Mouse (Mus musculus) limb, embryonic 14.5 days (tissue): Measurements from ENCODE around the gene Slc46a2. TPM values are rescaled to one million over a fixed set of nuclear protein-coding genes. Genes with fewer than 3 reads are reported as not detected.

Source experiments
- ATAC-seq: fragments of 200-750 bp; cut with Nextera tagmentation; 2 replicates; pipeline ENCODE4 v1.8.0; 2017; ENCODE audit warnings: low read depth, moderate number of reproducible peaks, moderate TSS enrichment; ENCODE audit not compliant: low FRiP score
- DNase-seq: peaks from one replicate; pipeline ENCODE4 v3.0.0-alpha.2; 2015; ENCODE audit warnings: low spot score
- H3K27ac ChIP-seq: fragments of 300-500 bp; sonication (generic); replicated peaks from 2 replicates; pipeline ENCODE4 v1.5.1; 2014; ENCODE audit warnings: low read depth, mild to moderate bottlenecking, low read length, moderate library complexity, mixed read lengths
- H3K27me3 ChIP-seq: fragments of 300-500 bp; sonication (generic); 2 replicates; pipeline ENCODE4 v1.6.1; 2014; ENCODE audit warnings: low read length, mixed read lengths; ENCODE audit not compliant: control insufficient read depth, insufficient read depth
- H3K36me3 ChIP-seq: fragments of 300-500 bp; sonication (generic); 2 replicates; pipeline ENCODE4 v1.6.1; 2014; ENCODE audit warnings: mild to moderate bottlenecking, low read length, moderate library complexity, mixed read lengths; ENCODE audit not compliant: control insufficient read depth, insufficient read depth
- H3K4me1 ChIP-seq: fragments of 300-500 bp; sonication (generic); 2 replicates; pipeline ENCODE4 v1.6.1; 2014; ENCODE audit warnings: antibody characterized with exemption, low read length, mixed read lengths; ENCODE audit not compliant: control insufficient read depth, insufficient read depth
- H3K4me2 ChIP-seq: fragments of 300-500 bp; sonication (generic); replicated peaks from 2 replicates; pipeline ENCODE4 v1.6.1; 2014; ENCODE audit warnings: low read depth, mild to moderate bottlenecking, low read length, moderate library complexity; ENCODE audit not compliant: severe bottlenecking
- H3K4me3 ChIP-seq: fragments of 300-500 bp; sonication (generic); replicated peaks from 2 replicates; pipeline ENCODE4 v1.5.1; 2014; ENCODE audit warnings: low read length
- H3K9ac ChIP-seq: fragments of 300-500 bp; sonication (generic); 2 replicates; pipeline ENCODE4 v1.6.1; 2014; ENCODE audit warnings: mild to moderate bottlenecking, low read depth, low read length, moderate library complexity; ENCODE audit not compliant: severe bottlenecking
- H3K9me3 ChIP-seq: fragments of 300-500 bp; sonication (generic); 2 replicates; pipeline ENCODE4 v1.6.1; 2016; ENCODE audit warnings: low read length; ENCODE audit not compliant: control insufficient read depth
- POLR2A ChIP-seq: fragments of 200-500 bp; IDR thresholded peaks from 2 replicates; pipeline ENCODE4 v1.8.0; 2012; ENCODE audit warnings: inconsistent platforms, mild to moderate bottlenecking, moderate library complexity, borderline replicate concordance; ENCODE audit not compliant: insufficient read depth, insufficient read length; ENCODE audit errors: extremely low read depth
- WGBS: fragments of 180-500 bp; shearing (Covaris S2); extraction: QIAGEN DNeasy Blood & Tissue Kit; methylation state at CpG from one replicate; pipeline ENCODE4 v1.1.7; 2014; 5-methylcytosine and 5-hydroxymethylcytosine counted together
- polyA plus RNA-seq, 2 experiments: library from polyadenylated mRNA; depleted of rRNA in 1 of 2; stranded (reverse) in 1 of 2; unstranded in 1 of 2; fragments of >200 nt; fragmentation: Nextera tagmentation in 1 of 2; extraction: Ambion mirVana in 1 of 2; gene quantifications; 2 replicates each; pipeline versions ENCODE4 v1.2.1 to v1.2.3; 2012 to 2014

Slc46a2 gene
- polyA plus RNA-seq, 2 experiments: 0.03 to 0.17 TPM

GRCm38 (mm10) chr4:59884136-59884696 lies 30.6 kb downstream of the Slc46a2 start:
- ATAC-seq (no peak), DNase-seq (no peak)
- H3K4me1 ChIP-seq: no peaks in the 10 kb centered on the region
- H3K27me3 ChIP-seq: no peaks in the 10 kb centered on the region
- 74% methylated on average over 6 of the region's 6 CpGs for WGBS
- H3K36me3 ChIP-seq: peaks cover 18% of the 10 kb centered on the region
- H3K4me2 ChIP-seq: no peak overlapping the region
- H3K9me3 ChIP-seq: no peaks in the 10 kb centered on the region
- H3K27ac ChIP-seq: no peak overlapping the region
- TF ChIP-seq POLR2A: no peak
- no peak overlapping the region for H3K4me3 ChIP-seq
- H3K9ac ChIP-seq: no peak overlapping the region

GRCm38 (mm10) chr4:59881210-59881609 lies 33.6 kb downstream of the Slc46a2 start:
- WGBS: 83% methylated on average over 2 of the region's 2 CpGs
- no peak overlapping the region for H3K4me2 ChIP-seq
- ATAC-seq (no peak), DNase-seq (no peak)
- H3K27ac ChIP-seq: no peak overlapping the region
- no peak overlapping the region for H3K9ac ChIP-seq
- no peak for TF ChIP-seq POLR2A
- H3K4me3 ChIP-seq: no peak overlapping the region
- no peaks in the 10 kb centered on the region for H3K9me3 ChIP-seq
- no peaks in the 10 kb centered on the region for H3K27me3 ChIP-seq
- H3K36me3 ChIP-seq: peaks cover 15% of the 10 kb centered on the region
- no peaks in the 10 kb centered on the region for H3K4me1 ChIP-seq

GRCm38 (mm10) chr4:59880725-59881124 lies 34.1 kb downstream of the Slc46a2 start:
- no peak for TF ChIP-seq POLR2A
- H3K36me3 ChIP-seq: peaks cover 12% of the 10 kb centered on the region
- no peak overlapping the region for H3K27ac ChIP-seq
- no peak overlapping the region for H3K4me2 ChIP-seq
- H3K27me3 ChIP-seq: no peaks in the 10 kb centered on the region
- H3K4me1 ChIP-seq: no peaks in the 10 kb centered on the region
- ATAC-seq (no peak), DNase-seq (no peak)
- 84% methylated on average over 5 of the region's 5 CpGs for WGBS
- no peak overlapping the region for H3K9ac ChIP-seq
- no peaks in the 10 kb centered on the region for H3K9me3 ChIP-seq
- H3K4me3 ChIP-seq: no peak overlapping the region

- Histone ChIP-seq H3K4me1 (no peaks in the 10 kb centered on the region), H3K27me3 (no peaks in the 10 kb centered on the region), H3K9me3 (no peaks in the 10 kb centered on the region), H3K9ac (no peak overlapping the region), H3K4me3 (no peak overlapping the region), H3K27ac (no peak overlapping the region), H3K36me3 (peaks cover 7% of the 10 kb centered on the region), H3K4me2 (no peak overlapping the region)
- no peak for ATAC-seq
- TF ChIP-seq POLR2A: no peak
- 90% methylated on average over 3 of the region's 3 CpGs for WGBS
- DNase-seq: no peak
These were observed 35.4 kb downstream of the Slc46a2 start for GRCm38 (mm10) chr4:59879444-59879843.

GRCm38 (mm10) chr4:59878595-59878994 lies 36.3 kb downstream of the Slc46a2 start:
- no peaks in the 10 kb centered on the region for H3K9me3 ChIP-seq
- H3K4me2 ChIP-seq: no peak overlapping the region
- H3K27ac ChIP-seq: no peak overlapping the region
- no peak overlapping the region for H3K4me3 ChIP-seq
- H3K36me3 ChIP-seq: peaks cover 7% of the 10 kb centered on the region
- WGBS: 80% methylated on average over 8 of the region's 8 CpGs
- H3K4me1 ChIP-seq: no peaks in the 10 kb centered on the region
- no peak for DNase-seq
- ATAC-seq: no peak
- no peak for TF ChIP-seq POLR2A
- H3K9ac ChIP-seq: no peak overlapping the region
- no peaks in the 10 kb centered on the region for H3K27me3 ChIP-seq

- no peaks in the 10 kb centered on the region for H3K4me1 ChIP-seq
- no peaks in the 10 kb centered on the region for H3K9me3 ChIP-seq
- no peak overlapping the region for H3K4me3 ChIP-seq
- no peak overlapping the region for H3K27ac ChIP-seq
- no peak overlapping the region for H3K4me2 ChIP-seq
- DNase-seq (no peak), ATAC-seq (no peak)
- H3K36me3 ChIP-seq: peaks cover 7% of the 10 kb centered on the region
- no peaks in the 10 kb centered on the region for H3K27me3 ChIP-seq
- TF ChIP-seq POLR2A: no peak
- H3K9ac ChIP-seq: no peak overlapping the region
- WGBS: 62% methylated on average over 2 of the region's 2 CpGs
These were observed 37.8 kb downstream of the Slc46a2 start for GRCm38 (mm10) chr4:59877025-59877424.
